Mouse (Mus musculus) erythroblast, embryonic 14.5 days (primary cell): ENCODE data around the gene Nme3.

Source experiments
- GATA1 ChIP-seq: IDR thresholded peaks from 2 replicates; pipeline ENCODE4 v1.6.1; 2012; ENCODE audit warnings: low read length, inconsistent platforms, mixed read lengths
- TAL1 ChIP-seq: IDR thresholded peaks from 3 replicates; pipeline ENCODE4 v1.6.1; 2012; ENCODE audit warnings: low read length, inconsistent platforms, mixed read lengths

- no peak for TF ChIP-seq GATA1
- no peak for TF ChIP-seq TAL1
Observed at GRCm38 (mm10) chr17:24850773-24851127, 45.5 kb upstream of the Nme3 start.
